Mouse (Mus musculus): Measurements from ENCODE around the gene Dcaf10. TPM values are rescaled to one million over a fixed set of nuclear protein-coding genes. Genes with fewer than 3 reads are reported as not detected.
A peak's percentile ranks its signal among the peaks of the same experiment; 100 is the strongest.

The Dcaf10 gene
- total RNA-seq, 2 experiments from 2014 or later: 18.0 to 18.8 TPM

DNA sequence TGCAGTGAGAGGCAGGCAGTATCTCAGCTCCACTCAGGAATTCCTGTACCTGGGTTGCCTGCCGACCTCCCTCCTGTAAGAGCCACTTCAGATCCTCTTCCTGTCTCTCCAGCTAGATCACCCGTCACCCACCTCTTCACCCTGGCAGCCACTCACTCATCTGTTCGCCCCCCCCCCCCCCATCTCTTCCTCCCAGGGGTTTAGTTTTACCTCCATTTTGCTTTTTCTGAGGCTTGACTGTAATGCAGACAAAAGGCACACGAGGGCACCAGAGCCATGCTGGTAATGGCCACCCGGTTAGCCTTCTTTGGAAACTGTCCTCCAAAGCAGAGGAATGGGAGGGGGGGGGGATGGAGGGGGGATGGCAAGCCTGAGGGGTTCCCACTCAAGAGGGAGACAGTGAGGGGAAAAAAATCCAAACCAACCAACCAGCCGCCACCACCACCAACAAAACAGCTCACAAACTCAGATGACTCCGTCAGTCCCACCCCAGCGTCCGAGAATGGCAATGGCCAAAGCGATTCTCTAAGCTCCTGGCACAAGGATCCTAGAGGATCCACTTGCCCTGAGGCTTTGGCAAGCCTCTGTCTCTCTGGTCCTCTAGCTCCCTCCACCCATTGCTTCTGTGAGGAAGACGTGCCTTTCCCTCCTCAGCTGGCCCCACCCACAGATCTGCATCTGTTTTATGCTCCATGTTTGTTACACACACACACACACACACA lies 76.5 kb downstream of the Dcaf10 start:
- DNase-seq (ENCODE audit: low spot score in 2 of 2): peak; percentile 53 to 62

DNA sequence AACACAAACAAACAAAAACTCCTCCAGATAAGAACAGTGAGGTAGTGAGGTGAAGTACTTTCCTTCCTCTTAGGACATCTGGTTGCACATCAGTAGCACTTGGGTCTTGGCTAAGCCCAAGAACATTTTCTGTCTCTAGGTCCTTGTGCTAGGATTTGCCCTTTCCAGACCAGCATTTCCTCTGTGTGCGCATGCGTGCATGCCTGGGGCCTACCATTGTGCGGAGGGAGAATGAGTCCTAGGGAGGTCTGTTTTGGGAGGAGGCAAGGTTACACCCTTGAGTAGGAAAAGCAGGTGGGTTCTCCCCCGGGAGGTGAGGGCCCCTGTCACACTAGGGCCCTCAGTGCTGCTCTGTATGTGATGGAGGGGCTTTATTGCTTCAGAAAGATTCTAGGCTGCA lies 77.2 kb downstream of the Dcaf10 start:
- DNase-seq (ENCODE audit: low spot score in 2 of 2): no peak

DNA sequence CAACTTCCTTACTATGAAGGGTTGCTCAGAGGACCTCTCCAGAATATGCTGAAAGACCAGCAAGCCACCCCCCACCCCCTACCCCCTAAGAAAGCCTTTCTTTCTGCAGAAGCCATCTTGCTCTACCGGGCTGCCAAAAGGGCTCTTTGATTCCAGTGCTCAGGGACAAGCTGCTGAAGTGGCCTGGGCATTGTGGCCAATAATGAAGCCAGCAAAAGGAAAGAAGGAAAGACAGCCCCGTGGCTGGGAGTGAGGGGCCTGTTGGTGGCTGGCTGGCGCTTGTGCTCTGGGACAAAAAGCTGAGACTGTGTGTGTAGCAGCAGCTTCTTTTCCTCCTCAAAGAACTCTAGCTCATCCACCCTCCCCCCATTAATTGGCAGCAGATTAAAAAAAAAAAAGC lies 78.8 kb downstream of the Dcaf10 start:
- DNase-seq (ENCODE audit: low spot score in 2 of 2): no peak

DNA sequence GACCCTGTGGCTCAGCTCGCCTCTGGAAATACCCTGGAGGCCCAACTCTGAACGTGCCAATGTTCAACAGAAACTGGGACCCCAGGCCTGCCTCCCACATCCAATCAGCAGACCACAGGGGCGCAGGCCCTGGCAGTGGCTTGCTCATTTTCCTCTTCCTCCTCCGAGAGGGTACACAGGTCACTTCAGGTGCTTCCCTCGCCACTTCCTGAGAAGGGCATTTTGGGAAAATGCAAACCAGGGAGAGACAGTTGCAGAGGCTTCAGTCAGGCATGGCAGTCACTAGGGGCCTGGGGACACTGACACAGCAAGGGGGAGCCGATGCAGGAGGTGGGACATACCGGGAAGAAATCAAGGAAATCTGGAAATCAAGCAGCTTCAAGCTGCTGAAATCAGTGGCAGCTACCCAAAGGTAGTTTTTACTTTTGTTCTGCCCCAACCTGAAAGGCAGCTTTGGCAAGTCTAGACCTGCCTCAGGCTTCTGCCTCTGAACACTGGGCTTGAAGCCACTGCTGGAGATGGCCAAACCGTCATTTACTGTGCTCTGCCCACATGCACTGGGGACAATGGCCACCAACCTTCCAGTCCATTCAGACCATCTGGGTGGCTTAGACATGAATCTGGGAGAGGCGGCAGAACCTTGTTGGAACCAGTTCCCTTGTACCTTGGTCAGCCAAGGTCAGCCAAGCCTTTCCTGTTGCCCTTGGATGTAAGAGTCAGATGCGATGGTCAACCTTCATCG lies 79.8 kb downstream of the Dcaf10 start:
- no peak for DNase-seq (ENCODE audit: low spot score in 2 of 2)

DNA sequence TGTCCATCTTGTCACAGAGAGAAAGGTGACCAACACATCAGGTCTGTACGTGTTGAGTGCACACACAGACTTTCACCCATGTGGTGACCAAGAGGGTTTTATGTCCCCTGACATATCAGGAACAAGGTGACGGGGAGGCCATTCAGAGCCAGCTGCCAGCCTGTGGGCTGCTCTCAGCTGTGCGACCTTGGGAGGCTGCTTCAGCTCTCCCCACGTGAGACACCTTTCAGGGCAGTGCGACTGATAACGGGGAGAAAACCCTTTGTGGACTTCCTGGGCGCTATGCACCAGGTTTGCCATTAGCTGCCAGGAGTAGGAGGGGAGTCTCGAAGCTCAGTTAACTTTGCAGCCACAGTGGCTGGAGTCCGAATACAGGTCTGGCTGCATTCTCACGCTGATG lies 80.7 kb downstream of the Dcaf10 start:
- no peak for DNase-seq (ENCODE audit: low spot score in 2 of 2)

DNA sequence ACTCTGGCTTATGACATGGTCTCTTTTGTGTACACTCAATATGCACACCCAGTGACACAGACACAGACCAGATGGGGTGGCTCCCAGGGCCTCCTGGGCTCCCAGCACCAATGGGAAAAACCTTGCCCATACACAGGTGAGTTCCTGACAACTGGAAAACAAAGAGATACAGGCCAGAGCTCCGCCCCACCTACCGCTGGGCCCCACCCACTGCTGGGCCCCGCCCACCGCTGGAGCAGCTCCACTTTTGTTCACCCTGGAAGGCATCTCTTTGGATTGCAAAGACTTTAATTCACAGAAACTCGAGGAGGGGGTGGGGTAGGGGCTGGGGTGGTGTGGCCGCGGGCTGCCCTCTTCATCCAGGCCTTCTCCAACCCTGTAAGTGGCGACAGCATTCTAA lies 81.5 kb downstream of the Dcaf10 start:
- DNase-seq (ENCODE audit: low spot score in 2 of 2): no peak

DNA sequence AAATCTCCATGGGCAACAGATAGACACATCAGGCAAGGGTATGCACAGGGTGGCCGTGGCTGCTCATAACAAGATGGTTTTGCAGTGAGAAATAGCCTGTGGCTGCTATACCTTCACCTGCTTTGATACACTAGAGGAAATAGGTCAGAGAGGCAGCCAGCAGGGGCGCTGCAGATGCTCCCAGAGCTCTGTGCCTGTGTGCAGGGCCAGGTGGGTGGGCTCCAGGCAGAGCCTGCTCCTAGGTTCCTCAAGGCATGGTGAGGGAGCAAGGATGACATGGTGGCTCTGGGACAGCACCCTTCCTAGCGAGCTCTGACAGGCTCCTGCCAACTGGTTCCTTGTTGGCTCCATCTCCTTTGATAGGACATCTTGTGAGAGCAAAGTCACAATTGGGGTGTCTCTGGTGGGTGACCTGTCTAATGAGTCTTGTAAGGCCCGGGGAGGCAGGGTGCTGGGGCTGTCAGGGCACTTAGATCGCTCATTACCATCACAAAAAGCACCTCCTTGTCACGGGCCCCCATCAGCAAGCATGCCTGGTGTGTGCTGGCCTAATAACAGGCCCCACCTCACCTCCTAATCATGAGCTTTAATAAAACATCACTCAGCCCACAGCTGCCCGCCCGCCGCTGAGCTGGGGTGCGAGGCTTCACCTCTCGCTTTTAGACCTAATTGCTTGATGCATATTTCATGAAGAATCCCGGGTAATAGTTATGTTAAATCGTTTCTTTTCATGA lies 85.0 kb downstream of the Dcaf10 start:
- no peak for DNase-seq (ENCODE audit: low spot score in 2 of 2)

Small RNAs within 50 kb of the gene (microRNA-seq; reads per million reads assigned to microRNA genes)
- gene Gm25692: 0 reads per million in 2 experiments

Other genes starting within 250 kb of the Dcaf10 start
- gene Tomm5, start 234.0 kb upstream of the Dcaf10 start, total RNA-seq (2021): 10 to 100 TPM; 68.7 to 79.6 TPM
- gene Frmpd1, start 157.2 kb upstream of the Dcaf10 start, total RNA-seq (2021): 10 to 100 TPM in 1 of 2 experiments, 1 to 10 TPM in 1; 9.2 to 11.9 TPM
- gene Trmt10b, start 45.0 kb upstream of the Dcaf10 start, total RNA-seq (2021): 10 to 100 TPM; 11.6 to 16.0 TPM
- gene Exosc3, start 631 bp downstream of the Dcaf10 start, total RNA-seq (2021): 10 to 100 TPM; 16.2 to 18.2 TPM
- 100 to 1,000 TPM; 108 to 115 TPM for gene Slc25a51, start 66.7 kb downstream of the Dcaf10 start, total RNA-seq (2021)
- gene Shb, start 190.4 kb downstream of the Dcaf10 start, total RNA-seq (2021): 10 to 100 TPM in 1 of 2 experiments, 1 to 10 TPM in 1; 8.3 to 12.9 TPM

All from left cerebral cortex, adult 18-20 months (tissue).